Mouse (Mus musculus) G1E (cell line): Measurements from ENCODE around the gene Depp1. TPM values are rescaled to one million over a fixed set of nuclear protein-coding genes. Genes with fewer than 3 reads are reported as not detected.
"Not testable (repeated sequence)": the region's sequence is repeated elsewhere in the genome, so short reads cannot be mapped to it uniquely, and the experiment has no call there.

Experiments used
- ATAC-seq: 2 replicates; pipeline ENCODE4 v1.8.0; 2016; ENCODE audit warnings: mild to moderate bottlenecking; ENCODE audit not compliant: insufficient number of reproducible peaks, poor library complexity, low FRiP score, severe bottlenecking; ENCODE audit errors: extremely low read depth
- DNase-seq: peaks from one replicate; pipeline ENCODE4 v3.0.0; 2012; ENCODE audit warnings: low spot score
- H3K27me3 ChIP-seq: 2 replicates; pipeline ENCODE4 v1.6.1; 2012; ENCODE audit warnings: mild to moderate bottlenecking, low read length, inconsistent platforms; ENCODE audit not compliant: insufficient read depth
- H3K36me3 ChIP-seq: replicated peaks from 2 replicates; pipeline ENCODE3; 2012; ENCODE audit warnings: mild to moderate bottlenecking, inconsistent platforms
- H3K4me1 ChIP-seq: 2 replicates; pipeline ENCODE4 v1.6.1; 2012; ENCODE audit warnings: low read depth, low read length, inconsistent platforms, mixed read lengths; ENCODE audit not compliant: insufficient read depth
- H3K4me3 ChIP-seq: 2 replicates; pipeline ENCODE4 v1.5.1; 2012; ENCODE audit warnings: low read depth, mild to moderate bottlenecking, inconsistent platforms, low read length, moderate library complexity, mixed read lengths
- H3K9me3 ChIP-seq: replicated peaks from 2 replicates; pipeline ENCODE4 v1.6.1; 2012; ENCODE audit warnings: inconsistent platforms
- CTCF ChIP-seq: IDR thresholded peaks from 2 replicates; pipeline ENCODE4 v1.5.1; 2012; ENCODE audit warnings: low read depth, low read length, inconsistent platforms, mixed read lengths
- GATA1 ChIP-seq: IDR thresholded peaks from 2 replicates; pipeline ENCODE4 v1.6.1; 2012; ENCODE audit warnings: borderline replicate concordance, low read length, inconsistent platforms, mixed read lengths
- GATA2 ChIP-seq: IDR thresholded peaks from 2 replicates; pipeline ENCODE4 v1.6.1; 2012; ENCODE audit warnings: low read depth, low read length, inconsistent platforms, borderline replicate concordance
- POLR2AphosphoS5 ChIP-seq: IDR thresholded peaks from 2 replicates; pipeline ENCODE4 v1.6.1; 2012; ENCODE audit warnings: low read depth, low read length, inconsistent platforms; ENCODE audit not compliant: insufficient replicate concordance
- TAL1 ChIP-seq: conservative IDR thresholded peaks from 2 replicates; pipeline ENCODE4 v1.6.1; 2012; ENCODE audit warnings: low read depth, low read length, inconsistent platforms, mixed read lengths
- polyA plus RNA-seq: library from polyadenylated mRNA; stranded (reverse); fragments of >175 nt; gene quantifications from 2 replicates; pipeline ENCODE4 v1.2.3, GENCODE M21; 2012
- total RNA-seq, 2 experiments: library from RNA; stranded (forward) in 1 of 2; stranded (reverse) in 1 of 2; fragments of 200-1000 nt in 1 of 2; fragments of >200 nt in 1 of 2; fragmentation: Nextera tagmentation in 1 of 2; gene quantifications; 2 replicates each; pipeline ENCODE4 v1.2.3; 2014 to 2017

Gene Depp1
- total RNA-seq (2014; fragmentation: Nextera tagmentation), result not detected in 2 replicates
- 0.35 TPM in 1 of 2 replicates, not detected in the other for total RNA-seq (2017)
- not detected in 2 replicates for polyA plus RNA-seq

DNA sequence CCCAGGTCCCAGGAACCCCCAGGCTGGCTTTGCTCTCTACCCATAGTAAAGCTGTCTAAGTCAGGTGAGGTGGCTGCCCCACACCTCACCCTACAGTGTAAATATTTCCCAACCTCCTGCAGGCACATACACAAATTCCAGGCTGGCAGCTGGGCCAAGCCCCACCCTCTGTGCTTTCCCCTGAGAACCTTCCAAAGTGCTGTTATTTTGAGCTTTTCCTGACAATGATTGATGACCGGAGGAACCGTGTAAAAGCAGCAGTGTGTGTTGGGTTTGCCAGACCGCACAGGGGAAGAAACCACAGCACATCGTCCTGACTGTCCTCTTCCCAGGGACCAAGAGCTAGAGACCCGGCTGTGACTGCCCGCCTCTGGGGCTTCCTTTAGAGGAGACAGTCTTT, at the start of gene Depp1:
TSS of gene Depp1 (plus strand) at position 204 of the 400 bp plus-strand sequence.
- ATAC-seq (no peak), DNase-seq (no peak)
- Histone ChIP-seq H3K27me3 (peaks cover 3% of the 10 kb centered on the region; the same call in 1 of the 2 replicates), H3K4me1 (no peaks in the 10 kb centered on the region), H3K36me3 (no peaks in the 10 kb centered on the region), H3K4me3 (no peak within 1 kb of the TSS), H3K9me3 (peaks cover 70% of the 10 kb centered on the region)
- TF ChIP-seq CTCF, result no peak

DNA sequence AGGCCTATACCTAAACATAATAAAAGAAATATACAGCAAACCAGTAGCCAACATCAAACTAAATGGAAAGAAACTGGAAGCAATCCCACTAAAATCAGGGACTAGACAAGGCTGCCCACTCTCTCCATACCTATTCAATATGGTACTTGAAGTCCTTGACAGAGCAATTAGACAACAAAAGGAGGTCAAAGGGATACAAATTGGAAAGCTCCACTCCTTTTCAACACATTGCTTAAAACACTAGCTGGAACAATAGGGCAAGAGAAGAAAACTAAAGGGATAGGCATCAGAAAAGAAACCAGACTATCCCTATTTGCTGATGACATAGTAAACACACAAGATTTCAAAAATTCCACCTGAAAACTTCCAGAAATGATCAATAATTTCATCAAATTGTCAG, 49.4 kb upstream of the Depp1 start:
- H3K4me1 ChIP-seq, H3K9me3 ChIP-seq, H3K36me3 ChIP-seq, ATAC-seq, H3K27me3 ChIP-seq, DNase-seq, H3K4me3 ChIP-seq: not testable (repeated sequence)

DNA sequence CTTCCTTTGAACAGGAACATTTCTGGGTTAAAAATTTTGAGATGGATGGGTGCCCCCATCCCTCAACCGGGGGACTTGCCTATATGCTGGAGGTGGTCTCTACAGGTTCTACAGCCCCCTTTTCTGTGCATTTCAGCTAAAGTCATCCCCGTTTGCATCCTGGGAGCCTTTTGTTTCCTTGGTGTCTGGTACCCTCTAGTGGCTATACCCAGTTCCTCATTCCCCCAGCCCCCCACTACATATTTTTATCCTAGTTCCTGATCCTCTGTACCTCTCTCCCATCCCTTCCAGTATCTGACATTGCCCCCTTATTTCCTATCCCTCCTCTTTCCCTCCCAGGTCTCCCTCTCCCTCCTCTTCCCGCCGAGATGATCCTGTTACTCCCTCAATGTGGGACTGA, 43.2 kb upstream of the Depp1 start:
- TF ChIP-seq POLR2AphosphoS5, result no peak
- TF ChIP-seq TAL1, result no peak
- no peak for TF ChIP-seq GATA1
- TF ChIP-seq CTCF, result no peak
- TF ChIP-seq GATA2, result no peak
- H3K4me3 ChIP-seq, result no peak overlapping the region
- ATAC-seq (no peak), DNase-seq (no peak)
- H3K27me3 ChIP-seq, result no peaks in the 10 kb centered on the region
- no peaks in the 10 kb centered on the region for H3K9me3 ChIP-seq
- H3K36me3 ChIP-seq, result no peaks in the 10 kb centered on the region
- no peaks in the 10 kb centered on the region for H3K4me1 ChIP-seq

DNA sequence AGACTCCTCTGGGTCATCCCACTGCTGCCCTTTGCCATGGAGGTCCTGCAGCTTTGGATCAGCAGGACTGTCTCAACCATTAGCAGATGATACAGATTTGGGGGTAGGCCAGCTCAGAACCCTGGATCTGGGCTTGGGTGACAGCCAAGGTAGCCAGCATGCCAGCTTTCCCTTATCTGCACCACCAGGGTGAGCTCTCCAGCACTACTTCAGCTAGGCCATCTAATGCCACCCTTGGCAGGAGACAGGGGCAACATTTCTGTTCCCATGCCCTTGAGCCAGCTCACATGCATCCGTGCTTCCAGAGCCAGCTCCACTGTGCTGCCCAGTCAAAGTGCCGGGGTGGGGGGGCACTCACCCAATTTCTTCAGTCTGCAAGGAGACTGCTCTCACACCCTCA, 34.7 kb upstream of the Depp1 start:
- Histone ChIP-seq H3K36me3 (no peaks in the 10 kb centered on the region), H3K4me1 (no peaks in the 10 kb centered on the region), H3K27me3 (no peaks in the 10 kb centered on the region), H3K4me3 (no peak overlapping the region), H3K9me3 (no peaks in the 10 kb centered on the region; the same call in 1 of the 2 replicates)
- ATAC-seq, result no peak
- TF ChIP-seq TAL1, result no peak
- no peak for TF ChIP-seq GATA1
- no peak for TF ChIP-seq CTCF
- no peak for TF ChIP-seq GATA2
- TF ChIP-seq POLR2AphosphoS5, result no peak
- DNase-seq, result no peak

- H3K27me3 ChIP-seq, result no peaks in the 10 kb centered on the region
- peaks cover 10% of the 10 kb centered on the region for H3K9me3 ChIP-seq
- DNase-seq (no peak), ATAC-seq (no peak)
- no peaks in the 10 kb centered on the region for H3K36me3 ChIP-seq
- H3K4me3 ChIP-seq, result no peak overlapping the region
- H3K4me1 ChIP-seq, result no peaks in the 10 kb centered on the region
- TF ChIP-seq TAL1 (no peak), CTCF (no peak), GATA2 (no peak), GATA1 (no peak)
These were observed 32.3 kb upstream of the Depp1 start for GRCm38 (mm10) chr6:116618073-116618472.

GRCm38 (mm10) chr6:116621318-116622023, 28.9 kb upstream of the Depp1 start:
- no peaks in the 10 kb centered on the region for H3K36me3 ChIP-seq
- no peak overlapping the region for H3K4me3 ChIP-seq
- no peaks in the 10 kb centered on the region for H3K27me3 ChIP-seq
- DNase-seq, result no peak
- ATAC-seq, result no peak
- H3K9me3 ChIP-seq, result peaks cover 13% of the 10 kb centered on the region
- TF ChIP-seq CTCF, result no peak
- TF ChIP-seq GATA1, result no peak
- TF ChIP-seq POLR2AphosphoS5, result no peak
- TF ChIP-seq GATA2, result no peak
- no peak for TF ChIP-seq TAL1
- no peaks in the 10 kb centered on the region for H3K4me1 ChIP-seq

DNA sequence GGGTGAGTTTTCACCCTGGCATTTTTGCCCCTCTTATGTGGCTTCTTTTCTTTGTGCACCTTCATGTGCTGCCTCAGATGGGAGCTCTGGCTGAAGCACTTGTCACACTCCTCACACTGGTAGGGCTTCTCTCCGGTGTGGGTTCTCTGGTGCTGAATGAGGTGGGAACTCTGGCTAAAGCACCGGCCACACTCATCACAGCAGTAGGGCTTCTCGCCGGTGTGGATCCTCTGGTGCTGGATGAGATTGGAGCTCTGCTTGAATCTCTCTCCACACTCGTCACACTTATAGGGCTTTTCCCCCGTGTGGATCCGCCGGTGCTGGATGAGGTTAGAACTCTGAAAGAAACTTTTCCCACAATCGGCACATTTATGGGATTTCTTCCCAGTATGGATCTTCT, 24.0 kb upstream of the Depp1 start:
- H3K4me3 ChIP-seq, H3K36me3 ChIP-seq, H3K4me1 ChIP-seq, DNase-seq, H3K27me3 ChIP-seq, ATAC-seq: not testable (repeated sequence)
- H3K9me3 ChIP-seq, result peaks cover 24% of the 10 kb centered on the region
